Mouse (Mus musculus) lung, postnatal 0 days (tissue): ENCODE results near the gene Slc44a1.
A peak's percentile ranks its signal among the peaks of the same experiment; 100 is the strongest.

ENCODE experiments used
- CTCF ChIP-seq: IDR thresholded peaks from 2 replicates; pipeline ENCODE4 v1.5.1; 2016; ENCODE audit warnings: antibody characterized with exemption, mild to moderate bottlenecking
- EP300 ChIP-seq: IDR thresholded peaks from 2 replicates; pipeline ENCODE4 v1.6.1; 2016; ENCODE audit warnings: antibody characterized with exemption, mild to moderate bottlenecking, control low read depth

DNA sequence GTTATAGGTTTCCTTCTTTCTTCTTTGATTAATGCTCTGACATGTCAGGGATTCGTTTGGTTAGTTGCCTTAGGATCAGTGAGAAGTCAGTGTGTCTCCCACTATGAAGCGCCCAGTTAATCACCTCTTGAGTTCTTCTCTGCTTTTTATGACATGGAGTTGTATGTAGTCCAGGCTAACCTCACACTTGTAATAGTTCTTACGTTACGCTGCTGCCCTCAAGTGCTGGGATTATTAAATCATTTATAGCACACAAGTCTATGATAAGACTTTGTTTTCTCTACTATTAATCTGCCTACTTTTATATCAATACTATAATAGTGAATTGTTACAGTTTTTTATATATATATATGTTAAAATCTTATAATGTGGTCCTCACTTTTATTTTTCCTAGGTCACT lies 109.2 kb downstream of the Slc44a1 start:
- TF ChIP-seq CTCF (peak; percentile 54), EP300 (no peak)
